Mouse (Mus musculus): Measurements from ENCODE around the gene Cyb561. TPM values are rescaled to one million over a fixed set of nuclear protein-coding genes. Genes with fewer than 3 reads are reported as not detected.
A peak's percentile ranks its signal among the peaks of the same experiment; 100 is the strongest.

Gene Cyb561
- polyA plus RNA-seq, 1 experiment from 2014 or later: 63.8 TPM

DNA sequence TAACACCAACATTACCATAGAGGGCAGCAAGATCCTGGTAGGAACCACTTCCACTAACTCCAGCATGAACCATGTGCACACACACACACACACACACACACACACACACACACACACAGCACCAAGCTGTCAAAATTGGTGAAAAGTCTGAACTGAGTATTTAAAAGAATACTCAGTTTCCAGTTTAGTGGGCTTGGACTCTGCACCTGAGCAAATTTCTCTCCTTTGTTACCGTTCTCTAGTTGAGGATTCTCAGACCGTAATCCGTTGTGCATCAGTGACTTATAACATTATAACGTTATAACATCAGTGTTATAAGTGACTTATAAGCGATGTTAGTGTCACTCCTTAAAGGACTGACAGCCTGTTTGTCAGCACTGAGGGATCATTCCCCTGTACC is 22.5 kb upstream of the Cyb561 start:
- no peaks in the 10 kb centered on the region for H3K36me3 ChIP-seq (ENCODE audit: control insufficient read depth, insufficient read depth, low read length)
- H3K27me3 ChIP-seq (replicated peaks; ENCODE audit: control insufficient read depth, insufficient read depth, low read length): no peaks in the 10 kb centered on the region
- no peak for ATAC-seq
- WGBS: 88% methylated on average over 5 of the region's 5 CpGs
- no peak overlapping the region for H3K4me3 ChIP-seq (ENCODE audit: low read length)
- H3K4me1 ChIP-seq (ENCODE audit: control insufficient read depth, insufficient read depth, low read depth, low read length): no peaks in the 10 kb centered on the region
- H3K9me3 ChIP-seq (ENCODE audit: control insufficient read depth, low read length): no peaks in the 10 kb centered on the region
- H3K9ac ChIP-seq (ENCODE audit: low read depth, low read length): no peak overlapping the region
- H3K4me2 ChIP-seq (ENCODE audit: low read length): no peak overlapping the region
- no peak overlapping the region for H3K27ac ChIP-seq (ENCODE audit: low read depth, low read length)

DNA sequence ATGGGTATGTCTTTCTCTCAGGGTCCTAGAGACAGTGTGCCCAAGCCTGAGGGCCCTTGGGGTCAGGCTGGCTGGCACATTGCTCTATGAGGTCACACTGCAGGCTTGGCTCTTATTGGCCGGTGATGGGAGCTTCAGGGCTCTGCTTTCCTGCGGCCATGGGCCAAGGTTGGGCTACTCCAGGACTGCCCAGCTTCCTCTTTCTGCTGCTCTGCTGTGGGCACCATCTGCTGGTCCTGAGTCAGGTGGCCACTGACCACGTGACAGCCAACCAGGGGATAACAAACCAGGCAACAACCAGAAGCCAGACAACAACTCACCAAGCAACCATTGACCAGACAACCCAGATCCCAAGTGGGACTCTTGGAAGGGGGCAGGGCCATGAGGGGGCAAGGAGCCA is 21.9 kb upstream of the Cyb561 start:
- H3K4me3 ChIP-seq (ENCODE audit: low read length): no peak overlapping the region
- H3K27me3 ChIP-seq (replicated peaks; ENCODE audit: control insufficient read depth, insufficient read depth, low read length): no peaks in the 10 kb centered on the region
- 81% methylated on average over 3 of the region's 3 CpGs for WGBS
- no peaks in the 10 kb centered on the region for H3K4me1 ChIP-seq (ENCODE audit: control insufficient read depth, insufficient read depth, low read depth, low read length)
- H3K9ac ChIP-seq (ENCODE audit: low read depth, low read length): no peak overlapping the region
- no peaks in the 10 kb centered on the region for H3K9me3 ChIP-seq (ENCODE audit: control insufficient read depth, low read length)
- no peaks in the 10 kb centered on the region for H3K36me3 ChIP-seq (ENCODE audit: control insufficient read depth, insufficient read depth, low read length)
- no peak overlapping the region for H3K4me2 ChIP-seq (ENCODE audit: low read length)
- ATAC-seq: no peak
- no peak overlapping the region for H3K27ac ChIP-seq (ENCODE audit: low read depth, low read length)

DNA sequence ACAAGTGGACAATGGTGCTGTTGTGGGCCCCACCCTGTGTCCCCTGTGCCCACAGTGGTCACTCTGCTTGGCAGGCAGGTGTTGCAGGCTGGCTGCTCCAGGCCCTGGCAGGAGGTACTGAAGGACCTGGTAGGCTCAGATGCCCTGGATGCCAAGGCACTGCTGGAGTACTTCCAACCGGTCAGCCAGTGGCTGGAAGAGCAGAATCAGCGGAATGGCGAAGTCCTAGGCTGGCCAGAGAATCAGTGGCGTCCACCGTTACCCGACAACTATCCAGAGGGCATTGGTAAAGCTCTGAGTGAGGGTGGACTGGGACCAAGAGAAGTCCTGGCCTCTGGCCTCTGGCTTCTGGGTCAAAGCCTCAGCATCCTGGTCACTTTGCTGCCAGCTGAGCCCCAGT is 21.5 kb upstream of the Cyb561 start:
- Histone ChIP-seq H3K27ac (ENCODE audit: low read depth, low read length) (no peak overlapping the region), H3K9me3 (ENCODE audit: control insufficient read depth, low read length) (no peaks in the 10 kb centered on the region), H3K9ac (ENCODE audit: low read depth, low read length) (no peak overlapping the region), H3K4me3 (ENCODE audit: low read length) (no peak overlapping the region), H3K36me3 (ENCODE audit: control insufficient read depth, insufficient read depth, low read length) (no peaks in the 10 kb centered on the region), H3K27me3 (replicated peaks; ENCODE audit: control insufficient read depth, insufficient read depth, low read length) (no peaks in the 10 kb centered on the region), H3K4me1 (ENCODE audit: control insufficient read depth, insufficient read depth, low read depth, low read length) (no peaks in the 10 kb centered on the region), H3K4me2 (ENCODE audit: low read length) (no peak overlapping the region)
- ATAC-seq: no peak
- 93% methylated on average over 6 of the region's 6 CpGs for WGBS

DNA sequence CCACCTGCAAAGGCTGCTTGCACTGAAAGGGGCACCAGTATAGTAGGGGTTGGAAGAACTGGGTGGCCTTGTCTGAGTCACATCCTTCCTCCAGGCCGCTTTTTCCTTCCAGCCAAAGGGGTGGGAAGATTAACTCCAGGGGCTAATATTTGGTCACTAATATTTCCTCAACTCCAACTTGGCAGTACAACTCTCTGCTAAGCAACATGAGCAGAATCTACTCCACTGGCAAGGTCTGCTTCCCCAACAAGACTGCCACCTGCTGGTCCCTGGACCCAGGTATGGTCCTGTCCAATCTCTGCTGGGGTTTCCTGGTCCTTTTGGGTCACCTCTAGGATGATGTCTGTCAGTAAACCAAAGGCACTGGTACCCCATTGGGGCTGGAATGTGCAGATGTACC is 16.4 kb upstream of the Cyb561 start:
- no peak for ATAC-seq
- no peaks in the 10 kb centered on the region for H3K9me3 ChIP-seq (ENCODE audit: control insufficient read depth, low read length)
- H3K36me3 ChIP-seq (ENCODE audit: control insufficient read depth, insufficient read depth, low read length): no peaks in the 10 kb centered on the region
- 60% methylated on average over 1 of the region's 1 CpGs for WGBS
- H3K4me1 ChIP-seq (ENCODE audit: control insufficient read depth, insufficient read depth, low read depth, low read length): peaks cover 12% of the 10 kb centered on the region
- H3K27ac ChIP-seq (ENCODE audit: low read depth, low read length): no peak overlapping the region
- H3K4me3 ChIP-seq (ENCODE audit: low read length): no peak overlapping the region
- H3K9ac ChIP-seq (ENCODE audit: low read depth, low read length): no peak overlapping the region
- H3K27me3 ChIP-seq (replicated peaks; ENCODE audit: control insufficient read depth, insufficient read depth, low read length): no peaks in the 10 kb centered on the region
- no peak overlapping the region for H3K4me2 ChIP-seq (ENCODE audit: low read length)

DNA sequence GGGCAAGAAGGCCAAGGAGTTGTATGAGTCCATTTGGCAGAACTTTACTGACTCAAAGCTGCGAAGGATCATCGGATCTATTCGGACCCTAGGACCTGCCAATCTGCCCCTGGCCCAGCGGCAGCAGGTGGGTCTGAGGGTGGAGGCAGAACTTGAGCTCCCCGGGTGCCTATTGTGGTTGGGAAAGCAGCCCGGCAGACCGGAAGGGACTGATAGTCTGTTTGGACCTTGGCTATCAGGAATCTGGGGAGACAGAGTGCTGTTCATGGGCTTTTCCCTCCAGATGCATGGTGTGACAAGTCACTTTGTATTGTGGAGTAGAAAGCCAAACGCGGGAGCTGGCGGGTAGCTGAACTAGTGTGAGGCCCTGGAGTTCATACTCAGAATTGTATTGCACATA is 15.8 kb upstream of the Cyb561 start:
- Histone ChIP-seq H3K27me3 (replicated peaks; ENCODE audit: control insufficient read depth, insufficient read depth, low read length) (no peaks in the 10 kb centered on the region), H3K4me3 (ENCODE audit: low read length) (peak overlapping the region; percentile 61), H3K4me1 (ENCODE audit: control insufficient read depth, insufficient read depth, low read depth, low read length) (peaks cover 12% of the 10 kb centered on the region), H3K4me2 (ENCODE audit: low read length) (peak overlapping the region; percentile 95), H3K27ac (ENCODE audit: low read depth, low read length) (no peak overlapping the region), H3K9ac (ENCODE audit: low read depth, low read length) (peak overlapping the region; percentile 23; the same call in 1 of the 2 replicates), H3K36me3 (ENCODE audit: control insufficient read depth, insufficient read depth, low read length) (no peaks in the 10 kb centered on the region), H3K9me3 (ENCODE audit: control insufficient read depth, low read length) (no peaks in the 10 kb centered on the region)
- 51% methylated on average over 10 of the region's 10 CpGs for WGBS
- no peak for ATAC-seq

DNA sequence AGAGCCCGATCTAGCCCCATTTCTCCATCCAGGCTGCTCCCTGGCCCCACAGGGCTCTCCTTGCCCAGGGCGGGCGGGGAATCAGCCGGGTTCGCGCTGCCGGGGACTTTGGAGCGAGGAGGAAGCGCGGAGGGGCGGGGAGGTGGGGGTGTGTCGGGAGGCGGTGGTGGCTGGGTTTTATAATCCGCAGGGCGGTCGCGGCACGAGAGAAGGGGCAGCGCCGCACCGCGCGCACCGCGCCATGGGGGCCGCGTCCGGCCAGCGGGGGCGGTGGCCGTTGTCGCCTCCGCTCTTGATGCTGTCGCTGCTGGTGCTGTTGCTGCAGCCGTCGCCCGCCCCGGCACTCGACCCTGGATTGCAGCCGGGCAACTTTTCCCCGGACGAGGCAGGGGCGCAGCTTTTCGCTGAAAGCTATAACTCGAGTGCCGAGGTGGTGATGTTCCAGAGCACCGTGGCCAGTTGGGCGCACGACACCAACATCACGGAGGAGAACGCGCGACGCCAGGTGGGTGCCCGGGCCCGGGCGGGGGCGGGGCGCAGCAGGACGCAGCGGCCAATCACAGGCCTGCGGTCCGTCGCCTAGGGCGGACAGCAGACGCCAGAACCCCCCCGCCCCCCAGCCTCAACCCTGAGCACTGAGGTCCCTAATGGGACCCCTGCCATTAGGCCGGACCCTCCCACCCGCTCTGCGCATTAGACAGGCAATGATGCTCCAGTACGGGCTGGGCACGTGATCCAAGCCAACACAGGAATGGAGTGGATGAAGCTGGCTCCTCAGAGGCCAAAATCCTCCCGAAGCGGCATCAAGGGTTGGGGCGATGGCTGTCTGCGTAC is 14.8 kb upstream of the Cyb561 start, which contains the start of gene Ace:
Gene Ace (plus strand): TSS at position 205 of the 834 bp plus-strand sequence.
- Histone ChIP-seq H3K27me3 (replicated peaks; ENCODE audit: control insufficient read depth, insufficient read depth, low read length) (no peaks in the 10 kb centered on the region), H3K9me3 (ENCODE audit: control insufficient read depth, low read length) (no peaks in the 10 kb centered on the region), H3K36me3 (ENCODE audit: control insufficient read depth, insufficient read depth, low read length) (no peaks in the 10 kb centered on the region), H3K4me2 (ENCODE audit: low read length) (peak within 1 kb of the TSS; percentile 95), H3K4me1 (ENCODE audit: control insufficient read depth, insufficient read depth, low read depth, low read length) (peaks cover 12% of the 10 kb centered on the region), H3K4me3 (ENCODE audit: low read length) (peak within 1 kb of the TSS; percentile 61), H3K9ac (ENCODE audit: low read depth, low read length) (peak within 1 kb of the TSS; percentile 73), H3K27ac (ENCODE audit: low read depth, low read length) (peak within 1 kb of the TSS; percentile 51; the same call in 1 of the 2 replicates)
- WGBS: under 1% methylated on average over 48 of the region's 76 CpGs
- ATAC-seq: peak; percentile 84

GRCm38 (mm10) chr11:105966288-105966687 is 13.2 kb upstream of the Cyb561 start:
- no peaks in the 10 kb centered on the region for H3K9me3 ChIP-seq (ENCODE audit: control insufficient read depth, low read length)
- no peak overlapping the region for H3K9ac ChIP-seq (ENCODE audit: low read depth, low read length)
- H3K4me1 ChIP-seq (ENCODE audit: control insufficient read depth, insufficient read depth, low read depth, low read length): peaks cover 12% of the 10 kb centered on the region
- H3K27ac ChIP-seq (ENCODE audit: low read depth, low read length): no peak overlapping the region
- WGBS: 80% methylated on average over 4 of the region's 4 CpGs
- H3K4me3 ChIP-seq (ENCODE audit: low read length): no peak overlapping the region
- no peak for ATAC-seq
- no peak overlapping the region for H3K4me2 ChIP-seq (ENCODE audit: low read length)
- H3K27me3 ChIP-seq (replicated peaks; ENCODE audit: control insufficient read depth, insufficient read depth, low read length): no peaks in the 10 kb centered on the region
- H3K36me3 ChIP-seq (ENCODE audit: control insufficient read depth, insufficient read depth, low read length): no peaks in the 10 kb centered on the region

DNA sequence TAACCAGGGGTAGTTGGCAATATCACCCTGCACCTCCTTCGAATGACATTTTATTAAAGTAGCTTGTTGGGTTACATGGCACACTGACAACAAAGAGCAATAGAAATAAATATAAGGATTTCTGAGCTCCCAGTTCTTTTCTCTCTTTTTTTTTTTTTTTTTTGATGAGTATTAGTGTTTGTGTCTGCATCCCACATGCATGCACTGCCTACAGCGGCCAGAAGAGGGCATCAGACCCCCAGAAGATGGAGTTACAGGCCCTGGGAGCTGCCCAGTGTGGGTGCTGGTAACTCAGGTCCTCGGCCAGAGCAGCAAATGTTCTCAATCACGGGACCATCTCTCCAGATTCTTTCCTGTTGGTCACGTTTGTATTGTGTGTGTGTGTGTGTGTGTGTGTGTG is 11.6 kb upstream of the Cyb561 start:
- H3K9me3 ChIP-seq (ENCODE audit: control insufficient read depth, low read length): no peaks in the 10 kb centered on the region
- WGBS: 71% methylated on average over 5 of the region's 5 CpGs
- no peaks in the 10 kb centered on the region for H3K36me3 ChIP-seq (ENCODE audit: control insufficient read depth, insufficient read depth, low read length)
- no peak overlapping the region for H3K27ac ChIP-seq (ENCODE audit: low read depth, low read length)
- no peak for ATAC-seq
- no peak overlapping the region for H3K4me2 ChIP-seq (ENCODE audit: low read length)
- H3K9ac ChIP-seq (ENCODE audit: low read depth, low read length): no peak overlapping the region
- H3K27me3 ChIP-seq (replicated peaks; ENCODE audit: control insufficient read depth, insufficient read depth, low read length): no peaks in the 10 kb centered on the region
- H3K4me1 ChIP-seq (ENCODE audit: control insufficient read depth, insufficient read depth, low read depth, low read length): peaks cover 12% of the 10 kb centered on the region
- no peak overlapping the region for H3K4me3 ChIP-seq (ENCODE audit: low read length)

DNA sequence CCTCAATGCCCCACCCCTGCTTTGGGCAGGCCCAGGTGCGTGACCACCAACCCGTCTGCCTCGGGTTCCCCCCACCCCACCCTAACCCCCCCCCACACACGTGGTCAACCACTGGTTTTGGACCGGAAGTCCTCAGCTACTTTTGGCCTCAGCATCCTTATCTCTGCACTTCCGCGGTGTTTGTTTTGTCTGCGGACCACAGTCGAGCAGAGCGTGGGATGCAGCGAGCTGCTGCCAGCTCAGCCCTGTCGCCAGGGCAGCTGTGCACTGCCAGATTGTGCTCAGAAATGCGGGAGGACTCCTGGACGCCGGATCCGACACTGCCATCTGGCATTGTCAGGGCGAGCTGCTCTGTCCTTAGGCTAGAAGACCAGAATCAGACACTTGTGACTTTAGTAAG is 6.2 kb upstream of the Cyb561 start:
- Histone ChIP-seq H3K27me3 (replicated peaks; ENCODE audit: control insufficient read depth, insufficient read depth, low read length) (no peaks in the 10 kb centered on the region), H3K27ac (ENCODE audit: low read depth, low read length) (peak overlapping the region; percentile 33; the same call in 1 of the 2 replicates), H3K4me2 (ENCODE audit: low read length) (no peak overlapping the region), H3K36me3 (ENCODE audit: control insufficient read depth, insufficient read depth, low read length) (no peaks in the 10 kb centered on the region), H3K4me1 (ENCODE audit: control insufficient read depth, insufficient read depth, low read depth, low read length) (no peaks in the 10 kb centered on the region), H3K9ac (ENCODE audit: low read depth, low read length) (no peak overlapping the region), H3K9me3 (ENCODE audit: control insufficient read depth, low read length) (no peaks in the 10 kb centered on the region), H3K4me3 (ENCODE audit: low read length) (no peak overlapping the region)
- WGBS: 47% methylated on average over 17 of the region's 17 CpGs
- ATAC-seq: peak; percentile 76
